Mouse (Mus musculus): ENCODE measurements around the gene 1810024B03Rik. TPM values are rescaled to one million over a fixed set of nuclear protein-coding genes. Genes with fewer than 3 reads are reported as not detected.

1810024B03Rik gene
- 0.47 TPM in 1 of 2 replicates, not detected in the other for polyA plus RNA-seq (2012; ENCODE audit: low replicate concordance)

DNA sequence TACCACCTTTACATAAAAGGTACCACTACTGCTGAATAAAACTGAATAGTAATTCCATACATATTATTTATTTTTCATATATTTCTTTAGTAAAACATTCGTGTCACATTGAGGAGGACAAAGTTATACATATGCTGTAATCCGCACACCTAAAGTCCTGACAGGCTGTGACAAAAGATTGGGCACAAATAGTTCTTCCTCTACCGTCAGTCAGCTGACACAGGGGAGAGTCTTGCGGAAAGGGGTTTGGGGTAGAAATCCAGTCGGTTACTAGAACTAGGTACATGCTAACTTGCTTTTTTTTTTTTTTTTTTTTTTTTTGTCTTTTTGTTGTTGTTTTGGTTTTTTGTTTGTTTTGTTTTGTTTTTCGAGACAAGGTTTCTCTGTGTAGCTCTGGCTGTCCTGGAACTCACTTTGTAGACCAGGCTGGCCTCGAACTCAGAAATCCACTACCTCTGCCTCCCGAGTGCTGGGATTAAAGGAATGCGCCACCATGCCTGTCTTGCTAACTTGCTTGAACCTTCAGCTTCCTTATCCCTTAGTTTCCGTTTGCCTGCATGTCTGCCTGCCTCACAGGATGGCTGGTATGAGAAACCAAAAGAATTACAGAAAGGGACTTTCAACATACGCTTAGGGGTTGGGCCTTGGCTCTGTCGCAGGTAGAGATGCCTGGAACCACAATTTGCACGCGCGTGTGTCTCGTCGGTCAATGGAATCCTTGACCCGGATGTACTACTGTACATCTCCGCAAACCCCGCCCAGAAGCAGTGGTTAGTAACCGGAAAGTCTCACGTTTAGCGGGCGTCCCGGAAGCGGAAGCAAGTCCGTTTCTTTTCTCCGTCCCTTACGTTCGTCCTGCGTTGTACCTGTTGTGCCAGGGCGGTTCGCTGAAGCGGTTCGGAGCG, at the start of gene 1810024B03Rik, which contains the start of gene Snrnp200:
TSS of gene 1810024B03Rik (minus strand) at position 734 of the 905 bp plus-strand sequence.
TSS of gene Snrnp200 (plus strand) at position 840 of the 905 bp plus-strand sequence.

DNA sequence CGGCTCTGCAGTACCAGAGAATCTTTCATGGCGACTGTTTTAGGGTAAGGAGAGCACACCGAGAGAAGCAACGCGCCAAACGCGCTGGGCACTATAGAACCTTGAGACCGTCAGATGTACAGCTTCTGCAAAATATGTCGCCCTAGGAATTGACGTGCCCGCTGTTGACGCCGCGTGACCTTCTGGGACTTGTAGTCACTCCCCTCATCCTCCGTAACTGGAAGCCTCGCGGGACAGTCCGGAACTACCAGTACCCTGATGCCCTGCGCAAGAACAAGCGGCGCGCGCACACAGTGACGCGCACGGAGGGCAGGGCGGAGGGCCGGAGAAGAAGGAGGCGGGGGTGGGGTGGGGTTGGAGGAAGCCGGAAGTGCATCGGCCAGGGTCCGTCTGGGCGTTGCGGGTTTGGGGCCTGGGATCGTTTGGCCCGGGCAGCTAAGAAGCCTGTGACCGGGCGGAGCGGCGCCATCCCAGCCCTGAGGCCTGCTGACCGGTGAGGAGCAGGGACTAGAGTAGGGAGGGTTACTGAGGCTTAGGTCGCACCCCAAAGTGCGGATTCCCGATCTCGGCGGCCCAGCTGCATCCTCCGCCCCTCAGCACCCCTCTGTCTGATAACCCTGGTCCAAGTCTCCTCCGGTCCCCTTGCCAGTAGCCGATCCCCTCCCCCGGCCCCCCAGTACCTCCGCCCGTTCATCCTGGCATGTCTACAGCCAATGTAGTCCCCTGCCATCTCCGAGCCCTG, 39.7 kb upstream of the 1810024B03Rik start, which contains the start of the genes Ciao1 and Tmem127:
TSS of gene Ciao1 (minus strand) at position 225 of the 742 bp plus-strand sequence.
TSS of gene Tmem127 (plus strand) at position 317 of the 742 bp plus-strand sequence.

DNA sequence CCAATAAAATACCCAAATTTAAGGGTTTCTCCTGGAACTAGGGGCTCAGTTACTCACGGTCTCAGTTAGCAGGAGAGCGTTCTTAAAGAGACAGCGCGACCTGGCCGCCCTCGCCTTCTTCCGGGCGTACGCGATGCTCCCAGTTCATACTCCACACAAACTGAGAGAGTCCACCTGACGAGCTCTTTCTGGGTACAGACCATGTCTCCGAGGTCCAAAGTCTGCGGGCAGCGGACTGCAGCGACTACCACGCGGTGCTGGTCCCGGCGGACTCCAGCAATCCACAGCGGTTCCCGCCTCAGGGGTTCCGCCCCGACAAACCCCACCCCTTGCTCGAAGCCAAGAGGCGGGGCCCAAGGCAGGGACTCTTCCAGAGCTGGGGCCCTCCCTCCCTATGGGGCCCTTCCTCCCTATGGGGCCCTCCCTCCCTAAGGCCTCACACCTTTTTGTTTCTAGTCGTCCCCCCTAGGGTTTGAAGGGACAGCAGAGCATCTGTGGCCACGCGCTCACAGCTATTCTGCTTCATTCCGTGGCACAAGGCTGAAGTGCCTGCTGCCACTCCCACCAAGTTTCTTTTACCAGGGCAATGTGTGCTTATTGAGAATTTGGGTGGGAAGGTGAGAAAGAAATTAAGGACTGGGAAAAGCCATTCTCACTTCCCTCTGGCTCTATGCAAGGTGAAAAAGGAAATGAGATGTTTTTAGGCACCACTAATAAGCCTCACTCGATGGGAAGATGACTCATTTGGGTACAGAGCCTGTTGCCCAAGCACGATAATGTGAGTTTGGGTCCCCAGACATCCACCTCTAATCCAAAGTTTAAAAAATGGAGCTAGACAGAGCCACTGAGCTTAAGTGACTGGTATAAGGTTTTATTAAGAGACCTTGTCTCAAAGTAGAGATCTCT, 64.7 kb downstream of the 1810024B03Rik start, which contains the start of gene Itpripl1:
TSS of gene Itpripl1 (minus strand) at position 285 of the 906 bp plus-strand sequence.

Other genes with a start within 250 kb of the 1810024B03Rik start
- gene Ap4e1, start 199.6 kb downstream of the 1810024B03Rik start, polyA plus RNA-seq (2012; ENCODE audit: low replicate concordance), result 5.6 and 7.6 TPM in 2 replicates
- 0.78 and 4.8 TPM in 2 replicates for gene Blvra, start 137.6 kb downstream of the 1810024B03Rik start, polyA plus RNA-seq (2012; ENCODE audit: low replicate concordance)
- gene Ncaph, start 74.3 kb downstream of the 1810024B03Rik start, polyA plus RNA-seq (2012; ENCODE audit: low replicate concordance), result 11.2 and 15.0 TPM in 2 replicates
- gene Itpripl1, start 64.8 kb downstream of the 1810024B03Rik start, polyA plus RNA-seq (2012; ENCODE audit: low replicate concordance), result 4.4 and 6.6 TPM in 2 replicates
- gene Snrnp200, start 106 bp upstream of the 1810024B03Rik start, polyA plus RNA-seq (2012; ENCODE audit: low replicate concordance), result 3.1 and 13.9 TPM in 2 replicates
- 10.1 and 19.2 TPM in 2 replicates for gene Ciao1, start 39.5 kb upstream of the 1810024B03Rik start, polyA plus RNA-seq (2012; ENCODE audit: low replicate concordance)
- gene Tmem127, start 39.6 kb upstream of the 1810024B03Rik start, polyA plus RNA-seq (2012; ENCODE audit: low replicate concordance), result 40.5 and 112 TPM in 2 replicates
- 34.0 and 55.3 TPM in 2 replicates for gene Stard7, start 61.9 kb upstream of the 1810024B03Rik start, polyA plus RNA-seq (2012; ENCODE audit: low replicate concordance)
- 11.8 and 12.4 TPM in 2 replicates for gene Dusp2, start 127.9 kb upstream of the 1810024B03Rik start, polyA plus RNA-seq (2012; ENCODE audit: low replicate concordance)
- not detected in 2 replicates for gene Astl, start 130.4 kb upstream of the 1810024B03Rik start, polyA plus RNA-seq (2012; ENCODE audit: low replicate concordance)
- 0.05 and 0.15 TPM in 2 replicates for gene Adra2b, start 154.9 kb upstream of the 1810024B03Rik start, polyA plus RNA-seq (2012; ENCODE audit: low replicate concordance)
- gene Gpat2, start 216.9 kb upstream of the 1810024B03Rik start, polyA plus RNA-seq (2012; ENCODE audit: low replicate concordance), result 0.15 TPM in 2 replicates
- 15.9 and 24.4 TPM in 2 replicates for gene Fahd2a, start 236.3 kb upstream of the 1810024B03Rik start, polyA plus RNA-seq (2012; ENCODE audit: low replicate concordance)

Measured in leukemia stem cell, adult 10-12 weeks (primary cell).